Mouse (Mus musculus) limb, embryonic 12.5 days (tissue): ENCODE results near the gene Mcu. TPM values are rescaled to one million over a fixed set of nuclear protein-coding genes. Genes with fewer than 3 reads are reported as not detected.

ENCODE experiments used
- ATAC-seq: fragments of 200-750 bp; cut with Nextera tagmentation; 2 replicates; pipeline ENCODE4 v1.8.0; 2017; ENCODE audit warnings: low read depth, moderate TSS enrichment; ENCODE audit not compliant: insufficient number of reproducible peaks, insufficient read depth, low FRiP score, low TSS enrichment
- H3K27ac ChIP-seq: fragments of 300-500 bp; sonication (generic); 2 replicates; pipeline ENCODE4 v1.5.1; 2016; ENCODE audit warnings: mild to moderate bottlenecking, moderate library complexity
- H3K27me3 ChIP-seq: fragments of 300-500 bp; sonication (generic); 2 replicates; pipeline ENCODE4 v1.6.1; 2016; ENCODE audit warnings: mild to moderate bottlenecking, moderate library complexity
- H3K36me3 ChIP-seq: fragments of 300-500 bp; sonication (generic); 2 replicates; pipeline ENCODE4 v1.6.1; 2016; ENCODE audit warnings: mild to moderate bottlenecking, moderate library complexity
- H3K4me1 ChIP-seq: fragments of 300-500 bp; sonication (generic); replicated peaks from 2 replicates; pipeline ENCODE4 v1.6.1; 2016
- H3K4me2 ChIP-seq: fragments of 300-500 bp; sonication (generic); 2 replicates; pipeline ENCODE4 v1.6.1; 2016; ENCODE audit warnings: mild to moderate bottlenecking, moderate library complexity
- H3K4me3 ChIP-seq: fragments of 300-500 bp; sonication (generic); replicated peaks from 2 replicates; pipeline ENCODE4 v1.5.1; 2016; ENCODE audit warnings: mild to moderate bottlenecking
- H3K9ac ChIP-seq: fragments of 300-500 bp; sonication (generic); replicated peaks from 2 replicates; pipeline ENCODE4 v1.6.1; 2016; ENCODE audit warnings: mild to moderate bottlenecking, moderate library complexity
- H3K9me3 ChIP-seq: fragments of 300-500 bp; sonication (generic); 2 replicates; pipeline ENCODE4 v1.6.1; 2016; ENCODE audit warnings: mild to moderate bottlenecking, moderate library complexity
- WGBS: fragments of 180-500 bp; shearing (Covaris S2); methylation state at CpG from one replicate; pipeline ENCODE4 v1.1.7; 2016; 5-methylcytosine and 5-hydroxymethylcytosine counted together
- polyA plus RNA-seq: library from polyadenylated mRNA; unstranded; fragments of >200 nt; fragmentation: Nextera tagmentation; extraction: Ambion mirVana; gene quantifications from 2 replicates; pipeline ENCODE4 v1.2.1, GENCODE M21; 2016

Mcu gene
- polyA plus RNA-seq, 1 experiment from 2014 or later: 48.4 TPM

DNA sequence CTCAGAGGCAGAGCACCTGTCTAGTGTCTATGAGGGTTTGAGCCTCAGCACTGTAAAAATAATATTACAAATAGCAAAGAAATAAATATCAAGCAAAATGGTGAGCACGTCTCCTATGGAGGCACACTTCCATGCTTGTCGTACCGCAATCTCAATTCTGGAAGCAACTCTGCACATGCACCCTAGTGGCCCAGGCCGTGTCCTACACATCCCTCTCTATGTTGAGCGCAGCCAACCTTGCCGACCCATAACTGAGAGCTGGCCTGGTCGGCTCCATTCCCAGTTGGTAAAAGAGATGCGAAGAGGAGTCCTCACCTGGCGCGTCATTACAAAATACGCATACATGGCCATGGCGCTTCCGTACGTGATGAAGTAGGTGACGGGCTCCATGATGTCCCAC, 161.9 kb downstream of the Mcu start:
- no peak for ATAC-seq
- WGBS: 94% methylated on average over 15 of the region's 15 CpGs

DNA sequence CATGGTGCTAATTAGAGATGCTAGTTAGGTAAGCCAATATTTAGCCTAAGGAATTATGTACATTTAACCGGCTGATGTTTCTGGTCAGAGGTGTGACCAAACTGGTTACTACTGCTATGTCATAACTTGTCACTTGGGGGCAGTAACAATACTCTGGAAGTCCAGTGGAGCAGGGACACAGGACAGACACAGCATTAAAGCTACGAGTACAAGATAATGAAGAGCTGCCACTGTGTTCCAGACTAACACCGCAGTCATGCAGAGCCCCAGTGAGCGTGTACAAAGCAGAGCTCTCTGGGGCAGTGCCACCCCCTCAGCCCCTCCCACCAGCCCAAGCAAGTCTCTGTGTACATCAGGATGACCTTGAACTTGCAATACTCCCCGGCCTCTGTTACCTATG, 164.7 kb downstream of the Mcu start:
- WGBS: 53% methylated on average over 5 of the region's 5 CpGs
- Histone ChIP-seq H3K36me3 (peaks cover 35% of the 10 kb centered on the region), H3K4me2 (no peak overlapping the region), H3K27me3 (no peaks in the 10 kb centered on the region), H3K9me3 (no peaks in the 10 kb centered on the region), H3K27ac (no peak overlapping the region), H3K4me1 (0 out of 2 replicates have a peak, but pooled peaks cover 3% of the 10 kb centered on the region), H3K9ac (no peak overlapping the region), H3K4me3 (no peak overlapping the region)
- ATAC-seq: no peak

More for the DNA sequence above, 161.9 kb downstream of the Mcu start:
- H3K4me2 ChIP-seq: no peak overlapping the region
- no peak overlapping the region for H3K9ac ChIP-seq
- no peaks in the 10 kb centered on the region for H3K27me3 ChIP-seq
- peaks cover 34% of the 10 kb centered on the region for H3K36me3 ChIP-seq
- no peaks in the 10 kb centered on the region for H3K9me3 ChIP-seq
- no peak overlapping the region for H3K4me3 ChIP-seq
- 0 out of 2 replicates have a peak, but pooled peaks cover 3% of the 10 kb centered on the region for H3K4me1 ChIP-seq
- H3K27ac ChIP-seq: no peak overlapping the region

DNA sequence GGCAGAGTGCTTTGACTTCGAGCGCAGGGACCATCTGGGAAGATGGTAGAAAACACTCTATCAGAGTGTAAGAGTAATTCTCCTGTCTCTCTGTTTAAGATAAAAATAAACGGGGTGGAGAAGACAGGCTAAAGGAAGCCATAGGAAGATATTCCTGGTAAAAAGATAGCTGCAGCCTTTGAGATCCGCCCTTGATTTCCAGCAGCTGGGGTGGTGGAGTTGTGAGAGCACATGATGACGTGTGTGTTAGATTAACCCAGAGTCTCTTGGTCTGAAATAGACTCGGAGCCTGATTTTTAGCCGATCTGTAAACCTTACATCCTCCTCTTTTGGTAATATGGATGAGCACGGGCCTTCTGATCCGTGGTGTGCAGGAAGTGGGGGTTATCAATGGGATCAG, 168.9 kb downstream of the Mcu start:
- no peak for ATAC-seq
- no peak overlapping the region for H3K4me3 ChIP-seq
- H3K9ac ChIP-seq: no peak overlapping the region
- H3K9me3 ChIP-seq: no peaks in the 10 kb centered on the region
- no peak overlapping the region for H3K27ac ChIP-seq
- H3K4me2 ChIP-seq: no peak overlapping the region
- peaks cover 5% of the 10 kb centered on the region for H3K4me1 ChIP-seq
- 77% methylated on average over 9 of the region's 9 CpGs for WGBS
- peaks cover 23% of the 10 kb centered on the region for H3K36me3 ChIP-seq
- H3K27me3 ChIP-seq: no peaks in the 10 kb centered on the region

GRCm38 (mm10) chr10:59446911-59447437, 169.5 kb downstream of the Mcu start:
- H3K9me3 ChIP-seq: no peaks in the 10 kb centered on the region
- no peak overlapping the region for H3K27ac ChIP-seq
- WGBS: 90% methylated on average over 10 of the region's 10 CpGs
- H3K9ac ChIP-seq: no peak overlapping the region
- H3K4me1 ChIP-seq: peaks cover 5% of the 10 kb centered on the region
- ATAC-seq: no peak
- no peak overlapping the region for H3K4me3 ChIP-seq
- H3K4me2 ChIP-seq: no peak overlapping the region
- no peaks in the 10 kb centered on the region for H3K27me3 ChIP-seq
- peaks cover 23% of the 10 kb centered on the region for H3K36me3 ChIP-seq

- ATAC-seq: no peak
- WGBS: 52% methylated on average over 8 of the region's 8 CpGs
- Histone ChIP-seq H3K9ac (no peak overlapping the region), H3K4me2 (no peak overlapping the region), H3K4me1 (peaks cover 11% of the 10 kb centered on the region), H3K36me3 (peaks cover 4% of the 10 kb centered on the region; the same call in 1 of the 2 replicates), H3K27me3 (no peaks in the 10 kb centered on the region), H3K9me3 (no peaks in the 10 kb centered on the region), H3K27ac (no peak overlapping the region), H3K4me3 (no peak overlapping the region)
Observed at GRCm38 (mm10) chr10:59444635-59445034, 171.9 kb downstream of the Mcu start.

GRCm38 (mm10) chr10:59444106-59444505, 172.4 kb downstream of the Mcu start:
- Histone ChIP-seq H3K27me3 (no peaks in the 10 kb centered on the region), H3K4me1 (peaks cover 16% of the 10 kb centered on the region), H3K4me3 (no peak overlapping the region), H3K36me3 (no peaks in the 10 kb centered on the region), H3K27ac (no peak overlapping the region), H3K4me2 (no peak overlapping the region), H3K9ac (no peak overlapping the region), H3K9me3 (no peaks in the 10 kb centered on the region)
- ATAC-seq: no peak
- WGBS: 78% methylated on average over 3 of the region's 3 CpGs

DNA sequence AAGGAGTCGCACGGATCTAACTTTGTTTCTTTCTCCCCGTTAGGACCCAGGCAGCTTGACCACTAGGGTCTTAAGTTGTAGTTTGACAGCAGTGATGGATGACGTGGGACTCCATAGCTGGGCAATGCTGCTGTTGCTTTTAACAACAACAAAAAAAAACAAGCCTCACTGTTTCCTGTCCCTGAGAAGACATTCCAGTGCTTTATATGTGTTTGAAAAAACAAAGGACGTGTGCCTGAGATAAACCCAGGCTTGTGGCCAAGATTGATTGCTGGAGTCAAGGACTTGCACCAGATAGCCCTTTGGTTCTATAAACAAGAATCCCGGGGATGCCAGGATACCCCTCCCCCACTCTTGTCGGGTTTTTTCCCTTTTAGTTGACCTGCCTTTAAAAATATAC, 173.3 kb downstream of the Mcu start:
- Histone ChIP-seq H3K9me3 (no peaks in the 10 kb centered on the region), H3K4me2 (no peak overlapping the region), H3K27me3 (no peaks in the 10 kb centered on the region), H3K36me3 (no peaks in the 10 kb centered on the region), H3K4me3 (no peak overlapping the region), H3K4me1 (peaks cover 18% of the 10 kb centered on the region), H3K27ac (no peak overlapping the region), H3K9ac (no peak overlapping the region)
- ATAC-seq: no peak
- 11% methylated on average over 7 of the region's 7 CpGs for WGBS

GRCm38 (mm10) chr10:59441735-59442134, 174.8 kb downstream of the Mcu start, which contains the start of gene Oit3:
TSS of gene Oit3 (minus strand) at chr10:59441778.
- Histone ChIP-seq H3K36me3 (no peaks in the 10 kb centered on the region), H3K4me1 (peaks cover 18% of the 10 kb centered on the region), H3K27me3 (no peaks in the 10 kb centered on the region), H3K4me3 (no peak within 1 kb of the TSS), H3K9me3 (no peaks in the 10 kb centered on the region), H3K27ac (no peak within 1 kb of the TSS), H3K4me2 (no peak within 1 kb of the TSS), H3K9ac (no peak within 1 kb of the TSS)
- no peak for ATAC-seq
- 84% methylated on average over 11 of the region's 11 CpGs for WGBS

DNA sequence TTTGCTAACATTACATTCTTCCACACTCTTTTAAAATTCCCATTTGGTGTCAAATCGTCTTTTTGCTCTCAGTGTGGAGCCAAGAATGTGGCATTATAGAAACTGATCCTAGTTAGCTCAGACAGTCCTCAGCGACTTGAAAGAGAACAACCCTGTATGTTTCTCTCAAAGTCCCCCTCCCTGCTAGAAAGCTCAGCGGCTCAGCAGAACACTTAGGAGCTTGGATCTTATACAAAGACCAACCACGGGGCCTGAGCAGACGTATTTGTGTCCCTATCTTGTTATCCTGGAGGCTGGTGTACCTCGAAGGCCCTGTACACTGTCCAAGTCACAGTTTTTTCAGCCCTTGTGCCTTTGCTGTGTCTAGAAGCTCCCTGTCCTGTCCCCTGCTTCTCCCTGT, 176.3 kb downstream of the Mcu start:
- Histone ChIP-seq H3K4me2 (no peak overlapping the region), H3K9me3 (no peaks in the 10 kb centered on the region), H3K9ac (no peak overlapping the region), H3K4me3 (no peak overlapping the region), H3K4me1 (peaks cover 18% of the 10 kb centered on the region), H3K27me3 (no peaks in the 10 kb centered on the region), H3K36me3 (no peaks in the 10 kb centered on the region), H3K27ac (no peak overlapping the region)
- 61% methylated on average over 6 of the region's 6 CpGs for WGBS
- ATAC-seq: no peak

GRCm38 (mm10) chr10:59439508-59439931, 177.0 kb downstream of the Mcu start:
- H3K4me1 ChIP-seq: peaks cover 18% of the 10 kb centered on the region
- H3K36me3 ChIP-seq: no peaks in the 10 kb centered on the region
- peak overlapping the region; percentile 53; the same call in 1 of the 2 replicates for H3K27ac ChIP-seq
- no peak overlapping the region for H3K4me3 ChIP-seq
- ATAC-seq: no peak
- WGBS: 38% methylated on average over 5 of the region's 5 CpGs
- no peak overlapping the region for H3K9ac ChIP-seq
- H3K4me2 ChIP-seq: no peak overlapping the region
- H3K27me3 ChIP-seq: no peaks in the 10 kb centered on the region
- no peaks in the 10 kb centered on the region for H3K9me3 ChIP-seq

DNA sequence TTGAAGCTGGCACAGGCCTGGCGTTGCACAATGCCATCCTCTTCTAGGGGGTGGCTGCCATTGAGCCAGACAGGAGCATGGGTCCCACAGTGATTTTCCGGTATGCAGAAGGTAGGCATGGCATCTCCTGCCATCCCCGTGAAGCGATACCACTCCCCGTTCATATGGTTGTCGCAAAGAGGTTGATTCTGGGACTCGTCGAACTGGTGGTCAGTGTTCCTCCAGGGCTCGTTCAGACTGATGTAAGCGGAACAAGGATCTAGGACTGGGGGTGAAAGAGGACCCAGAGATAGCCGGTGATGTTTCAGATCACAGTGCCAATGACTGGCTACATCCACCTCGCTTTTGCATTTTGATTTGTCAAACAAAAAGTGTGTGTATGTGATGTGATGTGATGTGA, 177.8 kb downstream of the Mcu start:
- no peak overlapping the region for H3K27ac ChIP-seq
- no peak overlapping the region for H3K4me3 ChIP-seq
- ATAC-seq: no peak
- 92% methylated on average over 12 of the region's 12 CpGs for WGBS
- no peaks in the 10 kb centered on the region for H3K36me3 ChIP-seq
- no peaks in the 10 kb centered on the region for H3K27me3 ChIP-seq
- no peaks in the 10 kb centered on the region for H3K9me3 ChIP-seq
- no peak overlapping the region for H3K9ac ChIP-seq
- H3K4me2 ChIP-seq: no peak overlapping the region
- peaks cover 18% of the 10 kb centered on the region for H3K4me1 ChIP-seq

DNA sequence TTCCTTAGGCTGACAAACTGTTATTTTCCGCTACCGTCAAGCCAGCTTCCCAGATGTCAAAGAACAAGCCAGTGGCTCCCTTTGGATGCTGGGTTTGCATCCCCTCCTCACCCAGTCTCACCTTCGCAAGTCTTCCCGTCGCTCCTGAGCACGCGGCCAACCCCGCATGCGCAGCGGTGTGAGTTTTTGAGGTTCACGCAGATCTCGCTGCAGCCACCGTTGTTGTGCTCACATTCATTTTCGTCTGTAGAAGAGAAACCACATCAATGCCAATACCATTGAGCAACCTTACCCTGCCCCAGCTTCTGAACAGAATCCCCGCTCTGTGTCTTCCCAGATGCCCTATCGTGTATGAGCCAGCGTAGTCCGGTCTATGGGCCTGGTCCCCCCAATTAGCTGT, 180.7 kb downstream of the Mcu start:
- H3K27me3 ChIP-seq: no peaks in the 10 kb centered on the region
- H3K36me3 ChIP-seq: no peaks in the 10 kb centered on the region
- 91% methylated on average over 18 of the region's 18 CpGs for WGBS
- no peak overlapping the region for H3K9ac ChIP-seq
- H3K4me1 ChIP-seq: peaks cover 13% of the 10 kb centered on the region
- ATAC-seq: no peak
- H3K9me3 ChIP-seq: no peaks in the 10 kb centered on the region
- H3K4me2 ChIP-seq: no peak overlapping the region
- H3K4me3 ChIP-seq: no peak overlapping the region
- H3K27ac ChIP-seq: no peak overlapping the region
